Mouse (Mus musculus) kidney, embryonic 14.5 days (tissue): ENCODE data around the gene Btbd10. TPM values are rescaled to one million over a fixed set of nuclear protein-coding genes. Genes with fewer than 3 reads are reported as not detected.

ENCODE experiments used
- ATAC-seq: fragments of 200-750 bp; cut with Nextera tagmentation; 2 replicates; pipeline ENCODE4 v1.8.0; 2017; ENCODE audit warnings: moderate number of reproducible peaks, mild to moderate bottlenecking, moderate TSS enrichment, moderate library complexity; ENCODE audit not compliant: low FRiP score, low TSS enrichment
- H3K27ac ChIP-seq: fragments of 300-500 bp; sonication (generic); 2 replicates; pipeline ENCODE4 v1.5.1; 2014; ENCODE audit warnings: low read depth, mild to moderate bottlenecking, low read length, moderate library complexity, mixed read lengths
- H3K27me3 ChIP-seq: fragments of 300-500 bp; sonication (generic); 2 replicates; pipeline ENCODE4 v1.6.1; 2014; ENCODE audit warnings: mild to moderate bottlenecking, low read length; ENCODE audit not compliant: control insufficient read depth, insufficient read depth
- H3K36me3 ChIP-seq: fragments of 300-500 bp; sonication (generic); 2 replicates; pipeline ENCODE4 v1.6.1; 2014; ENCODE audit warnings: low read length, mixed read lengths; ENCODE audit not compliant: control insufficient read depth, insufficient read depth
- H3K4me1 ChIP-seq: fragments of 300-500 bp; sonication (generic); 2 replicates; pipeline ENCODE4 v1.6.1; 2014; ENCODE audit warnings: low read length, mixed read lengths; ENCODE audit not compliant: control insufficient read depth, insufficient read depth
- H3K4me2 ChIP-seq: fragments of 300-500 bp; sonication (generic); replicated peaks from 2 replicates; pipeline ENCODE4 v1.6.1; 2014; ENCODE audit warnings: low read depth, mild to moderate bottlenecking, low read length
- H3K4me3 ChIP-seq: fragments of 300-500 bp; sonication (generic); 2 replicates; pipeline ENCODE4 v1.5.1; 2014; ENCODE audit warnings: mild to moderate bottlenecking, low read length
- H3K9ac ChIP-seq: fragments of 300-500 bp; sonication (generic); 2 replicates; pipeline ENCODE4 v1.6.1; 2014; ENCODE audit warnings: low read depth, mild to moderate bottlenecking, low read length, moderate library complexity
- H3K9me3 ChIP-seq: fragments of 300-500 bp; sonication (generic); 2 replicates; pipeline ENCODE4 v1.6.1; 2016; ENCODE audit warnings: low read length; ENCODE audit not compliant: control insufficient read depth
- WGBS: fragments of 180-500 bp; shearing (Covaris S2); extraction: QIAGEN DNeasy Blood & Tissue Kit; methylation state at CpG from one replicate; pipeline ENCODE4 v1.1.7; 2014; 5-methylcytosine and 5-hydroxymethylcytosine counted together
- polyA plus RNA-seq: library from polyadenylated mRNA; unstranded; fragments of >200 nt; fragmentation: Nextera tagmentation; extraction: Ambion mirVana; gene quantifications from 2 replicates; pipeline ENCODE4 v1.2.1, GENCODE M21; 2014

Gene Btbd10
- polyA plus RNA-seq: 18.0 and 24.4 TPM in 2 replicates

DNA sequence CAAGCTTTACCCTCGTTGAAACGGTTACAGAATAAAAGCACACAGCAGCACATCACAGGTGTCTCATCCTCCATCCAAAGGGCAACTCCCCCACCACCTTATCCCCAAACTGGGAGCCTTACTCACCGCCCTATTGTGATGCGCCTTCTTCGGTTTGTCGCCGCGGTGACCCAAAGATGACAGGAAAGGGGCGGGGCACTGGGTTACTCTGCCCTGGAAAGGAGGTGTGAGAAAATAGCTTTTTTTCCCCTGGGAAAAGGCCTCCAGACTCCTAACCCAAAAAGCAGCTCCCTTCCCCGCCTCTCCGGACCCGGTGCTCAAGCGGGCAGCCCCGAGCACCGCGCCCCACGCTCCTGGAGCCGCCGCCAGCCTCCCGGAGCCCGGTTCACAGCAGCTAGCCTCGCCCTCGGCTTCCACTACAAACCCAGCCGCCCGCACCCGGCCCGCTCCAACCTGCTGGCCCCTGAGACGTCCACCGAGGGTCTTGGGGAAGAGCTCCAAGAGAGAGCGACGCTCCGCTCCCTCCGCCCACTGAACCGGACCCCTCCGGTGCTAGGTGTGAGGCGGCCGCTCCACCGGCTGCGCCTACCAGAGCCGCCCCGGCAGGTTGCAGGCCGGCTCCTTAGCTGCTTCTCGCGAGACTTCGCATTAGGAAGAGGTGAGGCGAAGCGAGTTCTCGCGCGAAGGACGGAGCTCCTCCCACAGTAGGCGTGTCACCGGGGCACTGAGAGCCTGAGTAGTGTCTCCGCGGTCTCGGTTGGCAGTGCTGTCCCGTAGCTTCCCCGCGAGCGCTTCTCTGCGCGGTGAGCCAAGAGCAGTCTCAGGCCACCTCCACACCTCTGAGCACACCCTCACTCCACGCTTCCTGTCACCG, at the start of gene Btbd10:
Btbd10 (minus strand) TSS at position 647 of the 874 bp plus-strand sequence.
- H3K36me3 ChIP-seq: no peaks in the 10 kb centered on the region
- H3K27me3 ChIP-seq: no peaks in the 10 kb centered on the region
- WGBS: under 1% methylated on average over 59 of the region's 64 CpGs
- H3K4me3 ChIP-seq: peak within 1 kb of the TSS; percentile 90
- no peaks in the 10 kb centered on the region for H3K9me3 ChIP-seq
- peaks cover 3% of the 10 kb centered on the region; the same call in 1 of the 2 replicates for H3K4me1 ChIP-seq
- ATAC-seq: peak; percentile 99
- H3K4me2 ChIP-seq: peak within 1 kb of the TSS; percentile 51
- peak within 1 kb of the TSS; percentile 81 for H3K9ac ChIP-seq
- H3K27ac ChIP-seq: peak within 1 kb of the TSS; percentile 88

- Histone ChIP-seq H3K9me3 (no peaks in the 10 kb centered on the region), H3K9ac (no peak overlapping the region), H3K4me1 (no peaks in the 10 kb centered on the region; the same call in 1 of the 2 replicates), H3K27me3 (no peaks in the 10 kb centered on the region), H3K36me3 (no peaks in the 10 kb centered on the region), H3K4me2 (no peak overlapping the region), H3K4me3 (no peak overlapping the region), H3K27ac (no peak overlapping the region)
- no peak for ATAC-seq
- WGBS: 95% methylated on average over 1 of the region's 1 CpGs
These were observed 47.3 kb upstream of the Btbd10 start for GRCm38 (mm10) chr7:113416536-113416935.

DNA sequence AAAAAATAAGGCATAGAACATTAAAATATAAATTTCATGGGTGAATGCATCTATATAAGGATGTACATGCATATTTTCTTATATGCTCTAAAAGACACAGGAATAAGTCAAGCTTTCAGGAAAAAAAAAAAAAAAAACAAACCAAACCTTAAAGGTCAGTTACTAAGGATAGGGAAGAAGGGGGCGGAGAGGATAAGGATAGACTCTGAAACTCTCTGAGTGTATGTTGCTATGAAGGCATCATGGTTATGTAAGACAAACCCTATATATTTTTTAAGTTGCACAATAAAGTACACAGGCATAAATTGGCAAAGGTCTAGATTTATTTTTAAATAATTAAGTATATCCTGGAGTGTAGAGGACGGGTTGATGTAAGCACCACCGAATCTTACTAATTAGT, 46.1 kb upstream of the Btbd10 start:
- Histone ChIP-seq H3K9ac (no peak overlapping the region), H3K27ac (no peak overlapping the region), H3K4me2 (no peak overlapping the region), H3K9me3 (no peaks in the 10 kb centered on the region), H3K4me3 (no peak overlapping the region), H3K27me3 (no peaks in the 10 kb centered on the region), H3K36me3 (no peaks in the 10 kb centered on the region), H3K4me1 (no peaks in the 10 kb centered on the region; the same call in 1 of the 2 replicates)
- ATAC-seq: no peak
- WGBS: 86% methylated on average over 3 of the region's 3 CpGs

- H3K4me1 ChIP-seq: no peaks in the 10 kb centered on the region
- no peak overlapping the region for H3K27ac ChIP-seq
- no peak overlapping the region for H3K4me3 ChIP-seq
- no peak for ATAC-seq
- 57% methylated on average over 5 of the region's 5 CpGs for WGBS
- H3K9me3 ChIP-seq: no peaks in the 10 kb centered on the region
- H3K4me2 ChIP-seq: no peak overlapping the region
- no peaks in the 10 kb centered on the region for H3K36me3 ChIP-seq
- H3K9ac ChIP-seq: no peak overlapping the region
- H3K27me3 ChIP-seq: no peaks in the 10 kb centered on the region
These were observed 39.5 kb upstream of the Btbd10 start for GRCm38 (mm10) chr7:113408712-113409111.

DNA sequence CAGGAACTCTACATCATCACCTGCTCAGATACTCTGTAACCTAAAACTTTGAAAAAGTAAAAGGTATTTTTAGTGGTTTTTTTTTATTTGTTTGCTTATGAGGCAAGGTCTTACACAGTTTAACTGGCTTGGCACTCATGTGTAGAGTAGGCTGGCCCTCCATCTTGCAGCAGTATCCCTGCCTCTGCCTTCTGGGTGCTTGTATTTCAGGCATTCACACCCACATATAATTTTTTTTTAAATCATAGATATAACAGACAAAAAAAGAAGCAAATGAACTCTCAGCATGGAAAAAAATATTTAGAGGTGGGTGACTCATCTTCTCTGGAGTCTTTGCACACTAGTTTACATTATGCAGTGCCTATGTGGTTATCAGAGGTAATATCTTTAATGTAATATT, 28.9 kb upstream of the Btbd10 start:
- Histone ChIP-seq H3K4me1 (no peaks in the 10 kb centered on the region), H3K9ac (no peak overlapping the region), H3K27ac (no peak overlapping the region), H3K36me3 (no peaks in the 10 kb centered on the region), H3K4me3 (no peak overlapping the region), H3K9me3 (no peaks in the 10 kb centered on the region), H3K4me2 (no peak overlapping the region), H3K27me3 (no peaks in the 10 kb centered on the region)
- ATAC-seq: no peak

- Histone ChIP-seq H3K27me3 (no peaks in the 10 kb centered on the region), H3K4me1 (no peaks in the 10 kb centered on the region), H3K4me2 (no peak overlapping the region), H3K27ac (no peak overlapping the region), H3K4me3 (no peak overlapping the region), H3K9ac (no peak overlapping the region), H3K36me3 (no peaks in the 10 kb centered on the region), H3K9me3 (no peaks in the 10 kb centered on the region)
- 82% methylated on average over 4 of the region's 4 CpGs for WGBS
- ATAC-seq: no peak
These were observed 27.5 kb upstream of the Btbd10 start for GRCm38 (mm10) chr7:113396661-113397060.

DNA sequence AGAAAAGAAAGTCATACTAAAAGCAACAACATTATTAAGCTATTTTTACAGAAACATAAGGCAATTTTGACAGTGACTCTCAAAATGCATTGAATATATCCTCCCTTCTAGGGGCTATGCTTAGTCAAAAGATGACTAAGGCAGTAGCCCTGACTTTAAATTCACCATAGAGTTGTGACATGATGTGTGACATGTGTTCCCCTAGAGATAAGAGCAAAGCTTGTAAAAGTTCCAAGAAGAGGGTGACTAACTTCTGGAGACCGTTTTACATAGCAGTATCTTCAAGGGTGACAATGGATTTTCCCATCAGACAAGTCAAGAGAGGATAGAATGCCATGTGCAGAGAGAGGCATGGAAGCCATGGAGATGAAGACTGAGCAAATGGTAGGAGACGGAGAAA, 22.4 kb upstream of the Btbd10 start:
- Histone ChIP-seq H3K4me3 (no peak overlapping the region), H3K36me3 (no peaks in the 10 kb centered on the region), H3K27me3 (no peaks in the 10 kb centered on the region), H3K4me2 (no peak overlapping the region), H3K9me3 (no peaks in the 10 kb centered on the region), H3K4me1 (no peaks in the 10 kb centered on the region), H3K27ac (no peak overlapping the region), H3K9ac (no peak overlapping the region)
- 80% methylated on average over 2 of the region's 2 CpGs for WGBS
- ATAC-seq: no peak

DNA sequence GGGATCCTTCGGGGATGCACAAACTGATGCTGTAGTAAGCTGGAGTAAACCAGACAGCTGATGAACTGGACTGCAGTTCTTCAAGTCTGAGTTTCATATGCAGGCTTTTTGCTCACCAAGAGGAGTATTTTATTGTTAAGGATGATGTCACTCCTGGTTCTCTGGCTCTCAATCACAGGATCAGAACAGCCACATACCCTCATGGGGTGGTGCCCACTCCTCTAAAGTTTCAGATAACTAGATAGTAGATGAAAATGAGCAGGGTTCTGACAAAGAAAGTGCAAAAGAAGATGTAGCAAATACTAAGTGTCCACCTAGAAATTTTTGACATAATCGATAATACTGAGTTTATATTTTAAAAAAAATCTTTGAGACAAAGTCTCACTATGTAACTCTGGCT, 19.3 kb upstream of the Btbd10 start, which contains the start of gene Pth:
Pth (minus strand) TSS at position 101 of the 400 bp plus-strand sequence.
- no peak within 1 kb of the TSS for H3K4me2 ChIP-seq
- WGBS: 91% methylated on average over 2 of the region's 2 CpGs
- H3K4me1 ChIP-seq: no peaks in the 10 kb centered on the region
- no peak within 1 kb of the TSS for H3K9ac ChIP-seq
- ATAC-seq: no peak
- no peak within 1 kb of the TSS for H3K4me3 ChIP-seq
- no peaks in the 10 kb centered on the region for H3K36me3 ChIP-seq
- no peaks in the 10 kb centered on the region for H3K27me3 ChIP-seq
- no peaks in the 10 kb centered on the region for H3K9me3 ChIP-seq
- no peak within 1 kb of the TSS for H3K27ac ChIP-seq

DNA sequence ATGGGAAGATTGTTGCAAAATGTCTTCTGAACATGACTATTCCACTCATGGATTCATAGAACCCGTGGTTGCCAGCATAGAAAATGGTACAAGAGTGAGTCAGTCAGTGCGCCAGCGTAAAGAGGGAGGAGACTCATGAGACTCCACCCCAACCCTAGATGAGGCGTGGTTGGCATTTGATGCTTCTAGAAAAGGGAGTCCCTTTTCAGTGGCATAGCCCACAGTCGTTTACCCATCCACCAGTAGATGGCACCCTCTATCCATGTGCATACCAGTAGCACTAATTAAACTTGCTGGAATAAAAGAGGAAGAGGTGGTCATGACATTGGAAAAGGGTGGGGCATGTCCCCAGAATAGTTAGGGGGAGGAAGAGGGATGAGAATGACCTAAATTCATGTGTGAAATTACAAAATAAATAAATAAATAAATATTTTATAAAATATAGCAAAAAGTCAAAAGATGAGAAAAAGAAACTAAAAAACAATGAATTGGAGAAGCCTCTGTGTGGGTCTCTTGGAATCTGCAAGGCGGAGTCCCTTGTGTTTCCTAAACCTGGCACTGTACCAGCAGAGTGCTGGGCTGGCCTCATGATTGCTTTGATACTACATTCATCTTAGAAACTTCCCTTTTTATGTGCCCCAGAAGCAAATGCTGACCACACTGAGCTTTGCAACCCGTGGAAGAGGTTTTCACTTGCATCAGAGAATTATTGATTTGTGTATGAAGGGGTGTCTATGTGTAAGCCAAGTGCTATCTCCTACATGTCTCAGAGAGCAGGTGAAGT, 8.9 kb upstream of the Btbd10 start:
- Histone ChIP-seq H3K27ac (no peak overlapping the region), H3K4me1 (no peaks in the 10 kb centered on the region), H3K4me3 (no peak overlapping the region), H3K27me3 (no peaks in the 10 kb centered on the region), H3K4me2 (no peak overlapping the region), H3K9me3 (no peaks in the 10 kb centered on the region), H3K9ac (no peak overlapping the region), H3K36me3 (no peaks in the 10 kb centered on the region)
- WGBS: 28% methylated on average over 7 of the region's 7 CpGs
- peak; percentile 95 for ATAC-seq
